Mouse (Mus musculus) cerebellum, postnatal 4 days (tissue): ENCODE data around the gene Irak2.

Source experiments
- DNase-seq, 2 experiments: peaks; one replicate each; pipeline ENCODE4 v3.0.0; 2022; ENCODE audit warnings: low spot score in 2 of 2, mixed read lengths in 1 of 2

Irak2 gene

GRCm38 (mm10) chr6:113638302-113639040, at the start of gene Irak2:
Gene Irak2 (plus strand): TSS chr6:113638467.
- DNase-seq = peak; percentile 91 to 95

- DNase-seq = no peak
Measured at GRCm38 (mm10) chr6:113592637-113593036, 45.6 kb upstream of the Irak2 start.

GRCm38 (mm10) chr6:113597945-113598344, 40.3 kb upstream of the Irak2 start:
- DNase-seq = no peak

DNA sequence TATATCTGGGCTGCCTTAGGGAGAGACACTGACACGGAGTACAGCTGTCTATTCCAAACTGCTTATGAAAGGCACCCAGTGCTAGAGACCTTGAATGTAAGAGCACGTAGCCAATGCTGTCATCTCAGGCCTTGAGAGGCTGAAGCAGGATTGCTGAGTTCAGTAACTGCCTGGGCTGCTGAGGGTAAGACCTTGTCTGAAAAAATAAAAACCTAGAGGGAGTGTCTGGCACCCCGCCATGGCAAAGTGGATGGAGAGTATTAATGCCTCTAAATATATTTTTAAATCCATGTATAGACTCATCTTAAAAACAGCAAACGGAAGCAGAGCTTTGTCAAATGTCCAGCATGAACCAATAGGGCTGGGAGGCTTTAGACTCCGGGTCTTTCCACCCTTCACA, 38.4 kb upstream of the Irak2 start:
- DNase-seq = no peak

DNA sequence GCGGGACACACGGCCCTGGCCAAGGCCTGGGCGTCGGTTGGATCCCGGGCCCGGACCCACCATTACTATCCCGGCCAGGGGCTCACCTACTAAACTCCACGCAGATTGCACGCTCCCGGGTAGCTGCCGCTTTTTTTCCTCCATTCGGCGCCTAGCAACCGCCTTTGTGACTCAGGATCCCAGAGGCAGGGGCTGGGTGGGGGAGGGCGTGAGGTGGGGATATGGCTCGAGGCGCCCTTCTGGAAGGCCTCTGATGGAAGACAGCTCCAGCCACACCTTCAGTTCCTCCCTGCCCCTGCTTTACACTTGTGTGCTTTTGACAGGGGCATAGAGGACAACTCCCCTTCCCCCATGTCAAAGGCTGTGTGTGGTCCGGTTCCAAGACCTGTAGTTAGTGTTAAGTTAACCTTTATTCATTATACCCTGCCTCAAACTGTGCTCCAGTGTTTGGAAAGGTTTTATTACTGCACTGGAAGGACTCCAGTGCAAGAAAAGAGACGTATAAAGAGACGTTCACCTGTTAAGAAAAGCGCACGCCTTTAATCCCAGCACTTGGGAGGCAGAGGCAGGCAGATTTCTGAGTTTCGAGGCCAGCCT, 37.6 kb upstream of the Irak2 start, which contains the start of gene Fancd2os:
Fancd2os (minus strand) TSS at position 173 of the 597 bp plus-strand sequence.
- DNase-seq = no peak

GRCm38 (mm10) chr6:113602821-113603220, 35.4 kb upstream of the Irak2 start:
- DNase-seq = no peak

- no peak for DNase-seq
Measured at GRCm38 (mm10) chr6:113603993-113604392, 34.3 kb upstream of the Irak2 start.

- peak; percentile 65 to 87 for DNase-seq
Measured at GRCm38 (mm10) chr6:113604432-113605223, 33.6 kb upstream of the Irak2 start, which contains the start of gene Brk1. Gene Brk1 (plus strand): TSS chr6:113604772.

DNA sequence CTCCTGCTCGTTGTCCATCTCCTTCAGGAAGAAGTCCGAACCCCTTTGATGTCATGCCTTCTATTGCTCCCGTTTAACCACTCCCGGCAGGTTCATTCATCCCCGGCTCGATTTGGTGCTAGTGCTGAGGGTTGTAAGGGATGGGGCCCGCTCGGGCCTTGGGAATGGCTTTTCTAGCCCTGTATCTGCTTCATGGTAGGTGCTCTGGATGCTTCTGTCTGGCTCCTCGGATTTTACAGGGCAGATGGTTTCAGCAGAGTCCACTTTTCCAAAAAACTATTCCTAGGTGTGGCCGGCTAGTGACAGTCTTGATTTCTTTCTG, 33.1 kb upstream of the Irak2 start:
- no peak for DNase-seq

DNA sequence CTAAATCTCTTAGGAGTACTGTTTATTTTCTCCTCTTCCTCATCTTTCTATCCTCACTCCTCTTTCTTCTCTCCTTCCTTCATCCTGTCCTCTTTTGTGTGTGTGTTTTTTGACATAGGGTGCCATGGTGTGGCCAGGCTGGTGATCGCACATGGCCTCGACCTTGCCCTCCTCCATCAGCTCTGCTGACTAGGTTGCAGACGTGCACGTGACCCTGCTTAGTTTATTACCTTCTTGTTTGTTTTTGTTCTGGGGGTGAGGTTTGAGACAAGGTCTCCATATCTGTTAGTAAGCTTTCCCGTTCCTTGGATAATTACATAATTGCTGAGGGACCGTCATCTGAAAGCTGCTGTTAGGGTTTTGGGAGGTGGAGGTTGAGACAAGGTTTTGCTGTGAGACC, 29.4 kb upstream of the Irak2 start:
- no peak for DNase-seq

GRCm38 (mm10) chr6:113609293-113609692, 29.0 kb upstream of the Irak2 start:
- no peak for DNase-seq

DNA sequence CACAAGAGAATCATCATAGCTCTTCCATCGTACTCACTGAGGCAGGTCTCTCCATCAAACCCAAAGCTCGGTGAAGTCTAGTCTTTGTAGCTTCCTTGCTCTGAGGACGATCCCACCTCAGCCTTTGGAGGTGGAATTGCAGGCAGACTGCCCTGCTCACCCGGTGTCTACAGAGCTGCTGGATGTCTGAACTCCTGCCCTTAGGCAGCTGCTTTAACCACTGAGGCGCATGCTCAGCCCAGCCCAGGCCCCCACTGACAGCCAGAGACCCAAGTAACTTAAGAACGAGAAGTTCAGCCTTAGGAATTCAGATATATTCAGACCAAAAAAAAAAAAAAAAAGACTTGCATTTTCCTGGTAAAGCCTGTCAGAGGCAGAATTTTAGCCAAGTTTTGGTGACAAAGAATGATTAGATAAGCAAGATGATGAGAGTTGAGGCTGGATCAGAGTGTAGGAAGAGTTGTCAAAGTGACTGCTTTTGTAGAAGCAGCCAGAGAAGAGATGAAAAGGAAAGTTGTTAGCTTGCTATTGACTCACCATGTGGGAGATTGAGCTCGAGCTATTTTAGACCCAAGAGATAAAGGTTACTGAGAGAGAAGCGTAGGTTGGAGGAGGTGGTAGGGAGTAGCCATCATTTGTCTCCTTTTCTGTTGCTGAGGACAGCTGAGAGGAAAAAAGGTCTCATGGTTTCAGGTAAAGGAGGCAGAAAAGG, 25.9 kb upstream of the Irak2 start:
- no peak for DNase-seq

DNA sequence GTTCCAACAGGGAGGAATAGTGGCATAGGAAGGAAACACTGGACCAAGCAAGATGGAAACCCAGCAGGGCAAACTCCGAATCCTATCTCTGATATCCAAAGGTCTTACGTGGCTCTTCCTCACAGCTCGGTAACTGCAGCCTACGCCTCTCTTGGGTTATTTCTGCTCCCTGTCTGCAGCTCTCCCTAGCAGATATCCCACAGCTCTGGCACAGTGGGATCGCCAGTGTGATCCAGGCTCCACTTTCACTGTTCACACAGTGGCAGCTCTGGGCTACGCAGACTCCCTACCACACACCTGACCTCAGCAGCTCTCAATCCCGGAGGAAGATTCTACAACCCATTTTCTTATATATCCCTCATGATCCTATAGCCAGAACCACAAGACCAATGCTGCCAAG, 24.1 kb upstream of the Irak2 start:
- DNase-seq = no peak

DNA sequence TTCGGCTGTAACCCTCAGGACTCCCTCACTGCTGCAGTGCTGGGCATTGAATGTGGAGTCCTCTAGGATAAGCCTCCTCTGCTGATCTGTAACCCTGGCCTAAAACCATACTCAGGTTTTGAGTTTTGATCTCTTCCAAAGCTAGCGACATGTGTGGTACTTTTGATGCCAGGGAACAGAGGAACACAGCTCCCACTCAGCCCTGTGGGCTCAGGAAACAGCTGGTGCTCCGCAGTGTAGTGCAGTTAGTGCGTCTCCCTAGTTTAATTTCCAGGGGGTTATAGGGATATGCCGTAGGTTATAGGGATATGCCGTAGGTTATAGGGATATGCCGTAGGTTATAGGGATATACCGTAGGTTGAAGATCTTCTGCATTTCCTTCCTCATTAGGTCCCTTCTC, 23.3 kb upstream of the Irak2 start:
- no peak for DNase-seq

DNA sequence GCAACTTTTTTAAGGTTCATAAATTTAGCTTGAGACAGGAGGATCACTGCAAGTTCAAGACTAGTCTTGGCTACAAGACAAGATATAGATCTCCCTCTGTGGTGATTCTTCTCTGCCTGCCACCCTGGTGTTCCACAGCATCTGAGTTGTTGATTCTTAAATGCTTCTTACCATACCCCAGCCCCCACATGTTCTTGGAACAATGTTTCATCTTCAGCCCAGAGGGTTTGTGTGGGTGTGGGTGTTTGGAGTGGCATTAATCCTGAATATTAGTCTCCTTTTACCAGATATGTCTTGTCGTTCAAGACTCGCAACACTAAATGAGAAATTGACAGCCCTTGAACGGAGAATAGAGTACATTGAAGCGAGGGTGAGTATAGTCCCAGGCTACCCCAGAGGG, 22.8 kb upstream of the Irak2 start:
- no peak for DNase-seq

DNA sequence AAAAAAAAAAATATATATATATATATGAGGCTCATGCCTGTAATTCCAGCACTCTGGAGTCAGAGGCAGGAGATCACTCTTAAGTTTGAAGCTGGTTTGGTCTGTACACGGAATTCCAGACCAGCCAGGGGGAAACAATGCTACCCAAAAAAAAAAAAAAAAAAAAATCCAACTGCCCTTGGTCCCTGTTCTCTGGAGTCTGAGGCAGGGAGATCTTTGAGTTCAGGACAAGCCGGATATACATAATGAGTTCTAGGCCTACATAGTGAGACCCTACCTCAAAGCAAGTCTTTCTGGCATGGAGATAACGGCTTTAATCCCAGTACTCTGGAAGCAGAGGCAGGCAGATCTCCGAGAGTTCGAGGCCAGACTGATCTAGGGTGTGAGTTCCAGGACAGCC, 14.9 kb upstream of the Irak2 start:
- DNase-seq = no peak

DNA sequence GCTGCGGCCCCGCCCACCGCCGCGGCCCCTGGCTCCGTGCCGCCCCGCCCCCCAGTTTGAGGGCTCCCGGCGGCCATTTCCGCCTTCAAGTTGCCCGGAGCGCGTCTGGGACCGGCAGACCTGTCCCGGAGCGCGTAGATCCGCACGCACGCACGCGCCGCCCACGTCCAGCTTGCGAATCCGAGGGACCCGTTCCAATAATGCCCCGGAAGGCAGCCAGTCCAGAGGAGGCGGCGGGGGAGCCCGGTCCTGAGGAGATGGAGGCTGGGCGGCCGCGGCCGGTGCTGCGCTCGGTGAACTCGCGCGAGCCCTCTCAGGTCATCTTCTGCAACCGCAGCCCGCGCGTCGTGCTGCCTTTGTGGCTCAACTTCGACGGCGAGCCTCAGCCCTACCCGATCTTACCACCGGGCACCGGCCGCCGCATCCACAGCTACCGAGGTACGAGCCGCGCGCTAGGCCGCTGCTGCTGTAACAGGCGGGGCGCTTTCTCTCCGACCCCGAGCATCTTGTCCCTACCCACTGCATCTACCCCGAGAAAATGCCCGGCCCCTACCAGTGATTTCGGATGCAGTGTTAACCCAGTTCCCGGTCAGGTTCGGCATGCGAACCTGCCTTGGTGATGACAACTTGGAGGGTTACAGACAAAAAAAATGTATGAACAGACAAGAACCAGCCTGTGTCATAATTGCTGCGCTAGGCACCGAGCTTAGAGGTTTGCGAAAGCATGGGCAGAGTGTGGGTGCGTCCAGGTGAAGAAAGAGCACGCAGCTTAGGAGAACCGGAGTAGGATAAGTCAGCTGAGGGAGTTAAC, 14.1 kb upstream of the Irak2 start, which contains the start of gene Vhl:
Vhl (plus strand) TSS at position 19 of the 811 bp plus-strand sequence.
- DNase-seq = peak; percentile 60 to 82

GRCm38 (mm10) chr6:113624989-113625770, 13.1 kb upstream of the Irak2 start:
- DNase-seq = peak in 1 of 2 experiments; percentile 13

DNA sequence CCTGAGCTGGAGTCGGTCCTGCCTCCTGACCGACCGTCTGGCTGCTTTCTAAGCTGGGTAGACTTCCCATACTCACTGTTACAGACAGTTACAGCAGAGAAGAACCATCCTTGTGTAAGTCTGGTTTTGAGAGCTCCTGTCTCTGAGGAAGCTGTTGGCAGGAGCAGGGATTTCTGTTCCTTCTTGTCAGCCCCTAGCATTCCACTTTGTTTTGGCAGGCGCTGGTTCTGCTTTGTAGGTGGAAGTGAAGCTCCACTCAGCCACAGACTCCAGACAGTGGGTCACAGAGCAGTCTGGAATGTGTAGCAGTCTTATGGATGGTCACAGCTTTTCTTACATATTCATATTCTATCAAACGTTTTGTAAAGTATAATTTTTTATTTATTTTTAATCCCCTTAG, 7.9 kb upstream of the Irak2 start:
- DNase-seq = no peak

- no peak for DNase-seq
Measured at GRCm38 (mm10) chr6:113632863-113633262, 5.4 kb upstream of the Irak2 start.
